Mouse (Mus musculus) intestine, postnatal 0 days (tissue): ENCODE results near the gene Cyp4x1. TPM values are rescaled to one million over a fixed set of nuclear protein-coding genes. Genes with fewer than 3 reads are reported as not detected.
A peak's percentile ranks its signal among the peaks of the same experiment; 100 is the strongest.

Experiments used
- ATAC-seq: fragments of 200-750 bp; cut with Nextera tagmentation; 2 replicates; pipeline ENCODE4 v1.8.0; 2017; ENCODE audit warnings: mild to moderate bottlenecking, moderate TSS enrichment, moderate library complexity
- H3K27ac ChIP-seq: fragments of 300-500 bp; sonication (generic); 2 replicates; pipeline ENCODE4 v1.5.1; 2014; ENCODE audit warnings: mild to moderate bottlenecking, low read depth, low read length, moderate library complexity
- H3K27me3 ChIP-seq: fragments of 300-500 bp; sonication (generic); replicated peaks from 2 replicates; pipeline ENCODE4 v1.6.1; 2014; ENCODE audit warnings: low read length, mixed read lengths; ENCODE audit not compliant: control insufficient read depth, insufficient read depth
- H3K36me3 ChIP-seq: fragments of 300-500 bp; sonication (generic); 2 replicates; pipeline ENCODE4 v1.6.1; 2014; ENCODE audit warnings: mild to moderate bottlenecking, moderate library complexity; ENCODE audit not compliant: control insufficient read depth, insufficient read depth
- H3K4me1 ChIP-seq: fragments of 300-500 bp; sonication (generic); replicated peaks from 2 replicates; pipeline ENCODE4 v1.6.1; 2014; ENCODE audit warnings: antibody characterized with exemption, low read length, mixed read lengths; ENCODE audit not compliant: control insufficient read depth, insufficient read depth
- H3K4me2 ChIP-seq: fragments of 300-500 bp; sonication (generic); replicated peaks from 2 replicates; pipeline ENCODE4 v1.6.1; 2014; ENCODE audit warnings: low read depth, mild to moderate bottlenecking, moderate library complexity
- H3K4me3 ChIP-seq: fragments of 300-500 bp; sonication (generic); 2 replicates; pipeline ENCODE4 v1.5.1; 2014; ENCODE audit warnings: low read depth, low read length
- H3K9ac ChIP-seq: fragments of 300-500 bp; sonication (generic); 2 replicates; pipeline ENCODE4 v1.6.1; 2014; ENCODE audit warnings: mild to moderate bottlenecking, low read depth, low read length
- H3K9me3 ChIP-seq: fragments of 300-500 bp; sonication (generic); 2 replicates; pipeline ENCODE4 v1.6.1; 2016; ENCODE audit warnings: mixed run types; ENCODE audit not compliant: control insufficient read depth
- CTCF ChIP-seq: sonication (generic); IDR thresholded peaks from 2 replicates; pipeline ENCODE4 v1.5.1; 2016; ENCODE audit warnings: low read depth, mild to moderate bottlenecking, control low read depth, antibody characterized with exemption, moderate library complexity
- WGBS: fragments of 180-500 bp; shearing (Covaris S2); extraction: QIAGEN DNeasy Blood & Tissue Kit; methylation state at CpG from one replicate; pipeline ENCODE4 v1.1.7; 2014; 5-methylcytosine and 5-hydroxymethylcytosine counted together
- polyA plus RNA-seq: library from polyadenylated mRNA; unstranded; fragments of >200 nt; fragmentation: Nextera tagmentation; extraction: Ambion mirVana; gene quantifications from 2 replicates; pipeline ENCODE4 v1.2.1, GENCODE M21; 2015

The Cyp4x1 gene
- polyA plus RNA-seq, 1 experiment from 2014 or later: 0.21 TPM

DNA sequence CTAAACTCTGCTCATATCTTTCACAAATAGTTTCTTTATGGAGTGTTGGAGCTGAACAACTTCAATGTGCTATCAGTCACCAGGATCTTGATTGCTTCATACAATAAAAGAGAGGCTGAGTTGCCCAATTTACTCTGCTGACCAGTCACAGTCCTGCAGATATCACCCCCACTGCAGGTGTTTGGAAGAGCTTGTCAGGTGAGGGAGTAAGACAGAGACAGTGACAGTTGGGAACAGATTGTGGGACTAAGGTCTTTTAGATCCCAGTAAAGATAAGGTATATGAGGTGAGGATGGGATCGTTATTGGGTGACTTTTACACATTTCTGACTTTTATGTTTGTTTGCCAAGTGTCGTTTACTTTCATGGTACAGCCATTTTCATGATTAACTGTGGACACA is 22.9 kb downstream of the Cyp4x1 start:
- 38% methylated on average over 2 of the region's 2 CpGs for WGBS
- Histone ChIP-seq H3K36me3 (no peaks in the 10 kb centered on the region), H3K4me1 (no peaks in the 10 kb centered on the region), H3K27ac (no peak overlapping the region), H3K27me3 (no peaks in the 10 kb centered on the region), H3K9me3 (no peaks in the 10 kb centered on the region), H3K4me3 (no peak overlapping the region), H3K9ac (no peak overlapping the region), H3K4me2 (no peak overlapping the region)
- TF ChIP-seq CTCF: no peak
- no peak for ATAC-seq

GRCm38 (mm10) chr4:115103510-115103909 is 30.6 kb downstream of the Cyp4x1 start:
- H3K27ac ChIP-seq: no peak overlapping the region
- TF ChIP-seq CTCF: no peak
- H3K27me3 ChIP-seq: no peaks in the 10 kb centered on the region
- no peaks in the 10 kb centered on the region for H3K36me3 ChIP-seq
- H3K4me3 ChIP-seq: no peak overlapping the region
- H3K9me3 ChIP-seq: no peaks in the 10 kb centered on the region
- no peak overlapping the region for H3K4me2 ChIP-seq
- 55% methylated on average over 4 of the region's 4 CpGs for WGBS
- H3K9ac ChIP-seq: no peak overlapping the region
- no peak for ATAC-seq
- no peaks in the 10 kb centered on the region for H3K4me1 ChIP-seq

GRCm38 (mm10) chr4:115101682-115102081 is 32.4 kb downstream of the Cyp4x1 start:
- H3K9me3 ChIP-seq: no peaks in the 10 kb centered on the region
- 0 out of 2 replicates have a peak, but pooled peaks cover under 1% of the 10 kb centered on the region for H3K4me1 ChIP-seq
- no peak overlapping the region for H3K27ac ChIP-seq
- H3K4me3 ChIP-seq: no peak overlapping the region
- no peaks in the 10 kb centered on the region for H3K27me3 ChIP-seq
- WGBS: 37% methylated on average over 6 of the region's 6 CpGs
- H3K36me3 ChIP-seq: no peaks in the 10 kb centered on the region
- ATAC-seq: no peak
- H3K9ac ChIP-seq: no peak overlapping the region
- H3K4me2 ChIP-seq: peak overlapping the region; percentile 32
- peak; percentile 98 for TF ChIP-seq CTCF

GRCm38 (mm10) chr4:115097146-115097496 is 37.0 kb downstream of the Cyp4x1 start:
- ATAC-seq: peak; percentile 21; the same call in 1 of the 2 replicates
- Histone ChIP-seq H3K4me2 (peak overlapping the region; percentile 74), H3K9me3 (no peaks in the 10 kb centered on the region), H3K9ac (0 out of 2 replicates have a peak overlapping the region, but pooled peaks have one; percentile 13), H3K36me3 (no peaks in the 10 kb centered on the region), H3K4me3 (peak overlapping the region; percentile 14), H3K27ac (peak overlapping the region; percentile 86), H3K4me1 (peaks cover 4% of the 10 kb centered on the region; the same call in 1 of the 2 replicates), H3K27me3 (no peaks in the 10 kb centered on the region)
- under 1% methylated on average over 6 of the region's 6 CpGs for WGBS
- peak; percentile 77 for TF ChIP-seq CTCF

DNA sequence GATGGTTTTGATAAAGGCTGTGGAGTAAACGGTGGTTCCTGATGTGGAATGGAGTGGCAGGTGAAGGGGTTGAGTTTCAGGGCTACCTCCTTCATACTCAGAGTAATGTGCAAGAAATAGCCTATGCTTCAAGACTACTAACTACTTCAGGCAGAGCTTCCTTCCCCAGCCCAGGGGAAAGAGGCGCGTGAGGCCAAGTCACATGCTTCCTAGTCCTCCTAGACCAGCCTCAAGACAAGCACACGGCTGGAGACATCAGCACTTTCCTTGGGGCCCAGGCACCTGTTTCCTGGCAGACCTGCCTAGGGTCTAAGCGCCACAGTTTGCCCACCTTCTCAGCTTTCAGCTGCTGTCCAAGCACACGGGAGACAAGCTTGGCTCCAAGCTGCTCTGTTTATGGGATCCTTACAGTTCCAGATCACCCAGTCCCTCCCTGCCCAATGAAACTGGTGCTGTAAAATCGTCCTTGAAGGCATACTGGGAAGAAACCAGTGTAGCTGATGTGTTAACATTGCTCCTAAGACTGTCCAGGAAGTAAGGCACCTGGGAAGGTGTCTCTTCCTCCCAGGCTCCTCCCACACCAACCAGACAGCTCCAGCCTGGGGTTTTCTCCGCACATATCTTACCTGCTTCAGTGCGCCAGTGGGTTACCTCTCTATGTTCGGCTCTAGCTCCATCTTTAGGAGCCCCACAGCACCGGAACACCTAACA is 37.5 kb downstream of the Cyp4x1 start:
- H3K9ac ChIP-seq: peak overlapping the region; percentile 55; the same call in 1 of the 2 replicates
- ATAC-seq: peak; percentile 86
- H3K27ac ChIP-seq: peak overlapping the region; percentile 86
- peak overlapping the region; percentile 74 for H3K4me2 ChIP-seq
- 8% methylated on average over 11 of the region's 11 CpGs for WGBS
- H3K36me3 ChIP-seq: no peaks in the 10 kb centered on the region
- H3K4me3 ChIP-seq: peak overlapping the region; percentile 14
- H3K9me3 ChIP-seq: no peaks in the 10 kb centered on the region
- no peak for TF ChIP-seq CTCF
- no peaks in the 10 kb centered on the region for H3K27me3 ChIP-seq
- H3K4me1 ChIP-seq: peaks cover 4% of the 10 kb centered on the region; the same call in 1 of the 2 replicates

- Histone ChIP-seq H3K9me3 (no peaks in the 10 kb centered on the region), H3K36me3 (no peaks in the 10 kb centered on the region), H3K4me2 (peak overlapping the region; percentile 74), H3K9ac (peak overlapping the region; percentile 55; the same call in 1 of the 2 replicates), H3K4me3 (peak overlapping the region; percentile 40), H3K4me1 (peaks cover 4% of the 10 kb centered on the region; the same call in 1 of the 2 replicates), H3K27me3 (no peaks in the 10 kb centered on the region), H3K27ac (peak overlapping the region; percentile 86)
- no peak for TF ChIP-seq CTCF
- peak; percentile 46 for ATAC-seq
- WGBS: under 1% methylated on average over 24 of the region's 31 CpGs
Observed at GRCm38 (mm10) chr4:115095671-115096434, 38.2 kb downstream of the Cyp4x1 start.
